Mouse (Mus musculus) heart, postnatal 25 days (tissue): Measurements from ENCODE around the gene Katnal1. TPM values are rescaled to one million over a fixed set of nuclear protein-coding genes. Genes with fewer than 3 reads are reported as not detected.
A peak's percentile ranks its signal among the peaks of the same experiment; 100 is the strongest.

Experiments
- DNase-seq: peaks from one replicate; pipeline ENCODE4 v3.0.0; 2022; ENCODE audit warnings: low spot score
- intact Hi-C: fragments of 180-260 bp; cut with DNase I; formaldehyde crosslinking; loops from one replicate; pipeline ENCODE4 v1.15.1; 2025
- total RNA-seq, 2 experiments: library from RNA; stranded (reverse); gene quantifications; 2 replicates each; pipeline ENCODE4 v1.2.3; 2021

Katnal1 gene
- 1 to 10 TPM; 9.2 to 9.9 TPM for total RNA-seq

DNA sequence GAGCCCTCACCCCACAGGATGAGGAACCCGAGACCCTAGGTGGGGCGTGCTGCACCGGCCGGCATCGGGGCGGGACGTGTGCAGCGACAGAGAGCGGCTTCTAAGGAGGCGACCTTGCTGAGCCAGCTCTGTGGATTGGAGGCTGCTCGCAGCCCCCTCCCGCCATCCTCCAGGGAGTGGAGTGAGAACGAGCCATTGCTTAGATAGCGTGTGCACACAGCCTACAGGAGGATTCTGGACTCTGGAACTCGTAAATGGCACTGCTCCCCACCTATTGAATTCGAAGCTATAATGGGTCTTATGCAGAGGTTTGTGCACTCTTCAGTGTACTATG, at the start of gene Katnal1:
Katnal1 (minus strand) TSS at position 205 of the 334 bp plus-strand sequence.
- intact Hi-C loops, result loop anchor here (10.0 kb wide), 1 partner anchor 256 kb away; the partner anchor contains the start of genes Hmgb1 and Uspl1
- no peak for DNase-seq

DNA sequence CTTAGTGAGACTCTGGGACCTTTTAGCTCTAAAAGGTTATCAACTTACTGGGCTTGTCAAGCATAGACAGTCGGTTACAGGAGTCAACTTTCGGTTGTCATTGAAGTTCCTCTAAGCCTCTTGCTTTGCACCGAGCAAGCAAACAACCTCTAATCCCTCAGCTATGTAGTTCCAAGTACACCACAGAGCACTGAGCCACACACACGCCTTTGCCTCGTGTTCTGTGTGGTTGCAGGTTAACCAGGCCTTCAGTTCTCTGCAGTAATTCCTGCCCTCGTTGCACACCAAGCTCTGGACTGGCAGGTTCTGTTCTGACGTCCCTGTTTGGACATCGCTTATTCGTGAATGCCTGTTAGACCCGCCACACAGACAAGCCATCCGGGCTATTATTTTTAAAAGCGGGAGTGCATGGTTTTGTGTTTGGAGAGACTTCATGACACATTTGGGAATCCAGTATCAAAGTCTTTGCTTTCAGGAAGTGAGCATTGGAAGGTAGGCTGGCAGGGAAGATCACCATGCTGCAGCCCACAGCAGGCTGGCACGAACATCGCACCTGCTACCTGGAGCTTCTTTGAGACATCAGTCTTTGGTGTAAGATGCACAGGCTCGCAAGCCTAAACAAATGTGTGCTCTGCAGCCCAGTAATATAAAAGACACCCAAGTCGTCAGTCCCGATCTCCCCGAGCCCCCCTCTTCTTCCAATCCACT, 49.5 kb upstream of the Katnal1 start:
- DNase-seq, result no peak
- intact Hi-C loops, result no loop called here

DNA sequence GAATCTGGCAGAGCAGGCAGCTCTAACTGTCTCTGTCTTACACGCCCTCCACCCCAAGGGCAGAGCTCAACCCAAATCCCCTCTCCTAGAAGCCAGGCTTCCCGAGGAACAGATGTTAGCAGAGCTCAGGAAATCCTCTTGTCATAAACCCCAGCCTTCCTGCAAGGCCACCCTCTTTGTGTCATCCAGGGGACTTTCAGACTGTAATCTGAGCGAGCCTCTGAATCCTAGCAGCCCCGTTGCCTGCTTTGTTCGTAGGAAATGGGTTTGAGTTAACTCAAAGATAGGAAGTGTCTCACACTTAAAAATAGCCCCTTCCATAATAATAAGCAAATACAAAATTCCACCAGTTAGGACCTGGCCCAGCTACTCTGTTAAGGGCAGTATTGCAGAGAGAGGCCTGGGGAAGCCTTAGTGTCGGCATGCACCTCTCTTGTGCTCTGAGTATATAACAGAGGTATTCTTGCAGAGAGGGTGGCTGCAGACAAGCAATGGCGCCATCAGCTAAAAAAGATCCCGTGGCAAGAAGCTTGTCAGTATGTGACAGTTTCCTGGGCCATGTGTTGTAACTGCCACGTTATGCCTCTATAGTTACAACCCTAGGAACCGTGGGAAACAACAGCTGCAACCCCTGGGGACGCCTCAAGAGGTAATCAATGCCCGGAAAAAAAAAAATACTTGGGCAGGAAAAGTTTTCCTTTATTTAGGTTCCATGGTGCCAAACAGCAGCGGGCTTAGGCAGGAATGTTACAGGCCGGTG, 48.8 kb upstream of the Katnal1 start:
- intact Hi-C loops, result no loop called here
- no peak for DNase-seq

- no peak for DNase-seq
Measured at GRCm38 (mm10) chr5:148976876-148977275, 47.8 kb upstream of the Katnal1 start.

GRCm38 (mm10) chr5:148975035-148975434, 45.9 kb upstream of the Katnal1 start:
- DNase-seq, result no peak
- intact Hi-C loops, result no loop called here

More at GRCm38 (mm10) chr5:148976876-148977275, 47.8 kb upstream of the Katnal1 start:
- intact Hi-C loops, result no loop called here

DNA sequence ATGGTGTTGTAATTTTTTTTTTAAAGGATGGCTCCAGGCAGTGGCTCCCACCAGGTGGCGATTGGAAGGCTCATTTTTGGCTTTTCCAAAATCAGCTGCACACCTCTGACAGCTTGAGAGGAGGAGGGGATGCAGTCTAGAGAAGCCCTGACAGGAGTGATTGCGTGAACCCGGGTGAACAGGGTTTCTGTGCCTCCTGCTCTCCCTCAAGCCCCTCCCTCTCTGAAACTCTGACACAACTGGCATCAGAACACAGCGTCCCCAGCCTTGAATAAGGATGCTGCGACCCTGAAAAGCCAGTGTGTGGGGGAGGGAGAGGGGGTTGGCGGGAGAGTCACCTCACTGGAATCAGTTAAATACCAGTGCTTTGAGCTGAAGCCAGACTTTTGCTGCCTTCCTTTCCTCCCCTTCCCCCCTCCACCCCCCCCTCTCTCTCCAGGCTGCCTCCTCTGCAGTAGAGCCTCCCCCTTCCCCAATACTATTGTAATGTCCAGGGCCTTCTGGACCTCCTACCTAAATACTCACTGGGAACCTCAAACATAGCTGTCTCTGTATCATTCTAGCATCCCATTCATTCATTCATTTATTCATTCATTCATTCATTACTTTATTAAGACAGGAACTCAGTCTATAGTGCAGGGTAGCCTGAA, 44.0 kb upstream of the Katnal1 start:
- intact Hi-C loops, result no loop called here
- no peak for DNase-seq

DNA sequence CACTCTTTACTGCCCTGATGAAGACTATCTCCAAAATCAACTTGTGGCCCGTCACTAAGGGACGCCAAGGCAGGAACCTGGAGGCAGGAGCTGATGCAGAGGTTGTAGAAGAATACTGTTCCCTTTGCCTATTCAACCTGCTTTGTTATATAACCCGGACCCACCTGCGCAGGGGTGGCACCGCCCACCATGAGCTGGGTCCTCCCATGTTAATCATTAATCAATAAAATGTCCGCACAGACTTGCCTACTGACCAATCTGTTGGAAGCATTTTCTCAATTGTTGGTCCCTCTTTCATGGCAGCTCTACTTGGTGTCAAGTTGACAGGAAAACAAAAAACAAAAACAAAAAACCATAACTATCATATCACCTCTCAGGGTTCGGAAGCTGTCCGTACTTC, 43.0 kb upstream of the Katnal1 start:
- no peak for DNase-seq
- intact Hi-C loops, result no loop called here

- no peak for DNase-seq
- intact Hi-C loops, result loop anchor here (5.0 kb wide), 1 partner anchor 63 kb away; no protein-coding TSS in a partner anchor
Measured at GRCm38 (mm10) chr5:148969648-148970047, 40.5 kb upstream of the Katnal1 start.

DNA sequence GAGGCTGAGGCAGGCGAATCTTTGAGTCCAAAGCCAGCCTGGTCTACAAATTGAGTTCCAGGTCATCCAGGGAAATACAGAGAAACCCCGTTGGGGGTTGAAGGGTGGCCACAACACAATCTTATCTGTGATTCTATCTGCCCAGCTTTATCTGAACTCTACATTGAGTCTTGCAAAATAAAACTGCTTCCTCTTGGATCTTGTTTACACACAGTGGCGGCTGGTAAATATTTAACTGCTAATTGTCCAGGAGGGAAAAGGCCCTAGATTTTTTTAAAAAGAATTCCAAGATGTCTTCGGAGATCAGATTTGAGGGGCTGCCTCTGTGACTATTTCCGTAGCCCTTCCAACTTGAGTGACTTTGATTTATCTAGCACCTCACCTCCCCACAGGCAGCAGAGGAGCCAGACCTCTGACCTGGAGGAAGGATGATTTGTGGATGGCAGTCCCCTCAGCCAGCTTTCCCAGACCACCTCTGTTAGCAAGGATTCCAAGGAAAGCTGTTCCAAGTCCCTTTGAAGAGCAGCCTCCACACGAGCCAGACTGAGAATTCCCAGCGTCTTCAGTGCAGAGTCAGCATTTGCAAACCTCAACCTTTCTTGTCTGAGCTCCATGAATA, 39.9 kb upstream of the Katnal1 start:
- no peak for DNase-seq
- intact Hi-C loops, result loop anchor here (5.0 kb wide), 1 partner anchor 63 kb away; no protein-coding TSS in a partner anchor

DNA sequence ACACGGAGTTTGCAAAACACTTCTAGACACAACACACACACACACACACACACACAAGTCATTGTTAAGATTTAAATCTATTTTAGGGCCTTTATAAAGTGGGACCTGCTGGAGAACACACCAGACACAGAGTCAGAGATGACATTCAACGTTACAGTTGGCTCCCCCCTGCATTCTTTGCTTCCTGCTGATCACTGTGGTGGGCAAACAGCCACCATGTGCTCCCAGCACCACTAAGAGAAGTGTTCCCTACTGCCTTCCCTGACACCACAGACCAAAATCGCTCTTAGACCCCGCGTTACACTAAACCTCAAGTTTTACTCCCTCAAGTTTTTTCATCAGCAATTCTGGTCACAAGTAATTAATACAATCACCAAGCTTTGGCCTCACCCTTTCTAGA, 39.1 kb upstream of the Katnal1 start:
- intact Hi-C loops, result loop anchor here (5.0 kb wide), 1 partner anchor 64 kb away; no protein-coding TSS in a partner anchor
- no peak for DNase-seq

- DNase-seq, result no peak
- intact Hi-C loops, result loop anchor here (5.0 kb wide), 1 partner anchor 66 kb away; no protein-coding TSS in a partner anchor
Measured at GRCm38 (mm10) chr5:148966395-148966794, 37.3 kb upstream of the Katnal1 start.

DNA sequence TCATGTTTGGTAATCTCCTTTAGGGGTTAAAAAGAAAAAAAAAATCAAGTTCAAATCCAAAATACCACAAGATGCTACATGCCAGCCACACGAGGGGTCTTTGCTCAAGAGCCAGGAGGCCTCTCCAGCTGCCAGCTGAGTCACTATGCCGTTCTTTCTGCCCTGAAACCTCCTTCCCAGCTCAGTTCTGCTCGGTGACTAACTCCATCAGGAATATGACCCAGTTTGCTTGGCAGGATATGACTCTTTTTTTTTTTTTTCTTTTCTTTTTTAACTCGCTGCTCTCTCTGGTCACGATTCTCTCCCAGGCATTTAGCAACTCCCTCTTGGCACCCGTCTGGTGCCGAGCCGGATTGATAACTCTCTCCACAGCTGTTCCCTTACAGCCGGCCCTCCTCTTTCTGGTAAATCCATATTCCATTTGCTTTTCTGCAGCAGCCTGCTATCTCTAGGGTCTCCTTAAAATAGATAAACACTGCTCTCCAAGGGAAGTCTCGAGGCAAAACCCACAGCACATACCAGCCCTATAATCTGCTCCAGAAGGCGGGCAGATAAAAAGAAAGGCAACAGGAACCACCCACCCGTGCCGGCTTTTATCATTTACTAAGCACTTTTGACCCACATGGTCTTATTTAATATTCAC, 36.7 kb upstream of the Katnal1 start:
- intact Hi-C loops, result loop anchor here (5.0 kb wide), 1 partner anchor 66 kb away; no protein-coding TSS in a partner anchor
- DNase-seq, result peak; percentile 52

GRCm38 (mm10) chr5:148965089-148965591, 36.0 kb upstream of the Katnal1 start:
- DNase-seq, result no peak
- intact Hi-C loops, result loop anchor here (5.0 kb wide), 1 partner anchor 67 kb away; no protein-coding TSS in a partner anchor

GRCm38 (mm10) chr5:148964251-148964650, 35.1 kb upstream of the Katnal1 start:
- intact Hi-C loops, result no loop called here
- no peak for DNase-seq

DNA sequence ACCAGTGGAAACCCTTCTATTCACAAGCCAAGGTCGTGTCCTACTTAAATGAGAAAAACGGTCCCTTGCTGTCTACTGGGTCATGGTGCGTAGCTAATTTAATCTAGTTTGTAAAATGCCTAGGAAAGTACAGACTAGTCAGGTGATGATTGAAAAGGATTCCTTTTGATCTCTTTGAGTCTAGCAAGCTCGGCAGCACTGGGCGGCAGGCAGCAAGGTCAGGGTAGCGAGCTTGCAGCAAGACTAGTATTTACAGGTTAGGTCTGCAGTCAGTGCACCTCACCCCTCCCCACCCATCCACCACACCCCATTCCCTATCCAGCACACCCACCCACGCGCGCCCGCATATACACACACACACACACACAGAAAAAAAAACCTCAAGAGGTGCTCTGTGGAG, 31.1 kb upstream of the Katnal1 start:
- DNase-seq, result no peak
- intact Hi-C loops, result no loop called here

DNA sequence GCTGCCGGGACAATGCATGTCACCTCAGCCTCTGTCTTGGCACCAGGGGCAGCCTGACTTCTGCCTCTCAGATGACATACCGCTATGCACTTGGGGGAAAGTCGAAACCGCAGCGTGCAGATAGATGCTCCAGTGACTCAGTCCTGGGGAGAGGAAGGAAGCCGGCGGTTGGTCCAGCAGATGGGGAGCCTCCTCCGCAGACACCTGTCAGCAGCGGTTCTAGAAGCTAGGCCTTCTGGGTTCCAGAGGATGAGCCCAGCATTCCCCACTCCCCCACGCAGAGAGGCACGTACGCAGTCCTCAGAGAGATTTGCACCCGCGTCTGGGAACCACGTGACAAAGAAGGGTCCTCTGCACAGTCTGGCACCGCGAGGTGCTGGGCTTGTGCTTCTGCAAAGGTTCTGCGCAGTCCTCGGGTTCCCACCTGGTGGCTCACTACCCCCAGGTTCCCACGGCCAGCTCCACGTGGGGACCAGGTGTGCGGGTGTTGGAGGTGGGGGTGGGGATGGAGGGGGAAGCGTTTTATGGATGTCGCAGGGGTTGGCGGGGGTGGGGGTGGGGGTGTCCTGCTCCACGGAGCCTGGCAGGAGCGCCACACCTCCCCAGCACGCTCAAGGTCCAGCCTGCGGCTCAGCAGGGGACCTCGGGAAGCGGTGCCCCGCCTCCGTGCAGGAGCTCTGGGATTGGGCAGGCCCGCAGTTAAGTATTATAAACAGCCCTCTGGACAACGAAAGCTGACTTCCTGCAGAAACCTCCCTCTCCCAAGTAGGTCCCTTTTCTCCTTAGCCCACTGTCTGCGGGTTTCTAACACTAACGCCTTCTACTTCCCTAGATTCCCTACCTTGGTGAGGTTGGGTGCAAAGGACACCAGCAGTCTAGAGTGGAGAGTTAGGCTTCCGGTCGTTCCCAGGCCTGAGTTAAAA, 30.2 kb upstream of the Katnal1 start:
- intact Hi-C loops, result loop anchor here (5.0 kb wide), 2 partner anchors 33 to 93 kb away; no protein-coding TSS in a partner anchor
- no peak for DNase-seq

DNA sequence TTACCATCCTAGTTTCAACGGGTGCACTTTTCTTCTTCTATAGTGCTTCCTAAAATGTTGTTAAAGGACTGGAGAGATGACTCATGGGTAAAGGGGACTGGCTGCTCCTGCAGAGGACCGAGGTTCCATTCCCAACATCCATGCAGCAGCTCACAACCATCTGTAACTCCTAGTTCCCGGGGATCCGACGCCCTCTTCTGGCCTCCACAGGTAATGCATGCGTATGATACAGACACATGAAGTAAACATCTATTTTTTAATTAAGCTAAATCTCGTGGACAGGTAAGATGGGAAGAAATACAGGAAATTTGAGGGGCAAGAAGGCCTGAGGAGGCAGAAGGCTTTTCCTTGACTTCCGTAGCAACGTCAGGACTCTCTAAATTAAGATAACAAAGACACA, 29.2 kb upstream of the Katnal1 start:
- no peak for DNase-seq
- intact Hi-C loops, result loop anchor here (5.0 kb wide), 2 partner anchors 34 to 94 kb away; no protein-coding TSS in a partner anchor

- no peak for DNase-seq
- intact Hi-C loops, result loop anchor here (5.0 kb wide), 2 partner anchors 35 to 95 kb away; no protein-coding TSS in a partner anchor
Measured at GRCm38 (mm10) chr5:148956898-148957535, 27.9 kb upstream of the Katnal1 start.
